Mouse (Mus musculus) embryo, embryonic 11 days (tissue): Measurements from ENCODE around the gene Arl5b.

Experiments
- DNase-seq: peaks from one replicate; pipeline ENCODE4 v3.0.0-alpha.2; 2015

The Arl5b gene

GRCm38 (mm10) chr2:15112741-15113140 is 63.5 kb downstream of the Arl5b start:
- DNase-seq, result no peak

DNA sequence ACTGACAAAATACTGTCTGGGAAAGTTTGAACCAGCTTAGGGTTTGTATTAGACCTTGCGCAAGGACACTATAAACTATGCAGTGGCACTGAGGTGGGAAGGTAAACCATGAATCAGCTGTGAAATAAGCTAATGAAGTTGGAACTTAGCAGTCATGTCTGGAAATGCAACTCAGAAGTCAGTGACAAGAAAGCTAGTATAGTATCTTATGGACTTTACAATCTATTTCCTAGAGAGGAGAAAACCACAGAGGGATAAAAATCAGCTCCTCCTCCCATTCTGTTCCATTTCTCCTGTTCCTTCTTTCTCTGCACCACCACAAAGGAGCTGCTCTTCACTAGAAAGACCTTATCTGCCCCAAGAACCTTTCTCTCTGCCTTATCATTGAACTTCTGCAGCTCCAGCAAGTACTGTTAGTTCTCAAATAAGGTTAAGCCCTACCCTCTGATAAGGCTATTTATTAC is 72.1 kb downstream of the Arl5b start:
- DNase-seq, result no peak
